Mouse (Mus musculus): ENCODE data around the gene Galnt15.
"Not testable (repeated sequence)": the region's sequence is repeated elsewhere in the genome, so short reads cannot be mapped to it uniquely, and the experiment has no call there.

The Galnt15 gene

GRCm38 (mm10) chr14:32087584-32088248, 58.9 kb downstream of the Galnt15 start:
- DNase-seq (ENCODE audit: low spot score), result not testable (repeated sequence)

- DNase-seq (ENCODE audit: low spot score), result no peak
Observed at GRCm38 (mm10) chr14:32091124-32091523, 62.3 kb downstream of the Galnt15 start.

- DNase-seq (ENCODE audit: low spot score), result no peak
Observed at GRCm38 (mm10) chr14:32091704-32092103, 62.9 kb downstream of the Galnt15 start.

- DNase-seq (ENCODE audit: low spot score), result no peak
Observed at GRCm38 (mm10) chr14:32093018-32093417, 64.2 kb downstream of the Galnt15 start.

- no peak for DNase-seq (ENCODE audit: low spot score)
Observed at GRCm38 (mm10) chr14:32093500-32094117, 64.8 kb downstream of the Galnt15 start.

GRCm38 (mm10) chr14:32095646-32096045, 66.9 kb downstream of the Galnt15 start:
- no peak for DNase-seq (ENCODE audit: low spot score)

GRCm38 (mm10) chr14:32096740-32097139, 68.0 kb downstream of the Galnt15 start:
- DNase-seq (ENCODE audit: low spot score), result no peak

GRCm38 (mm10) chr14:32097691-32098090, 68.9 kb downstream of the Galnt15 start:
- no peak for DNase-seq (ENCODE audit: low spot score)

GRCm38 (mm10) chr14:32098951-32099350, 70.2 kb downstream of the Galnt15 start:
- DNase-seq (ENCODE audit: low spot score), result no peak

GRCm38 (mm10) chr14:32103556-32103955, 74.8 kb downstream of the Galnt15 start:
- no peak for DNase-seq (ENCODE audit: low spot score)

GRCm38 (mm10) chr14:32105663-32106062, 76.9 kb downstream of the Galnt15 start:
- no peak for DNase-seq (ENCODE audit: low spot score)

- DNase-seq (ENCODE audit: low spot score), result no peak
Observed at GRCm38 (mm10) chr14:32106911-32107310, 78.1 kb downstream of the Galnt15 start.

Measured in lung, postnatal 25 days (tissue).